Mouse (Mus musculus): ENCODE results near the gene Xrcc5.

Xrcc5 gene

DNA sequence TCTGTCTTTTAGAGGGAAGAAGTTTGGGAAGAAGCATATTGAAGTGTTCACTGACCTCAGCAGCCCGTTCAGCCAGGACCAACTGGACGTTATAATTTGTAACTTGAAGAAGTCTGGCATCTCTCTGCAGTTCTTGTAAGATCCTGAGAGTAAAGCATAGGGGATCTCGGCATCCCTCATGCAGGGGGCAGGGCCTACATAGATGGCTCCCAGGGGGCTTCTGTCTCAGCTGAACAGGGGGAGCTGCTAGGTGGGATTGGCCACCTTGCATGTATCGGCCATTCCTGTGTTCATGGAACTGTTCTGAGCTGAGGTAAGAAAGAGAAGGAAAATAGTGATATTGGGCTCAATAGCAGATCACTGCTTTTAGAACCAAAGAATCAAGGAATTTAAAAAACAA lies 8.2 kb downstream of the Xrcc5 start:
- no peak for DNase-seq (ENCODE audit: low read depth, low spot score)

GRCm38 (mm10) chr1:72316409-72316808 lies 9.2 kb downstream of the Xrcc5 start:
- no peak for DNase-seq (ENCODE audit: low read depth, low spot score)

DNA sequence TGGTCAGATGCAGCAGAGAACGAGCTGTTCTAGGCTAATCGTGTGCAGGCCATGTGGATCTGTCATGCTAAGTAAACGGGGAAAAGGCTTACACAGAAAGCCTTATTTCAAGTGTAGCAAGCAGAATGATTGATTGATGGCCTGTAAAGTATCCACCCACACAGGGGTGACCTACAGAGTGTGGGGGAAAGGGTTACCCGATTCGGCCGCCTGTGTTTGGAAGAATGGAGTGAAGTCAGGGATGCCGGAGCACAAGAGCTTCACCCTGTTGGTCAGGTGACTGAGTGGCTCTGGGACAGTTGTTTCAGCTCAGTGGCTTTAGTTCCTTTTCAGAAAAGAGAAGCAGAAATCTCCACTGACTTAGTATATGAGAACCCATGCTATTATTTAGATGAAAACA lies 9.7 kb downstream of the Xrcc5 start:
- DNase-seq (ENCODE audit: low read depth, low spot score): no peak

DNA sequence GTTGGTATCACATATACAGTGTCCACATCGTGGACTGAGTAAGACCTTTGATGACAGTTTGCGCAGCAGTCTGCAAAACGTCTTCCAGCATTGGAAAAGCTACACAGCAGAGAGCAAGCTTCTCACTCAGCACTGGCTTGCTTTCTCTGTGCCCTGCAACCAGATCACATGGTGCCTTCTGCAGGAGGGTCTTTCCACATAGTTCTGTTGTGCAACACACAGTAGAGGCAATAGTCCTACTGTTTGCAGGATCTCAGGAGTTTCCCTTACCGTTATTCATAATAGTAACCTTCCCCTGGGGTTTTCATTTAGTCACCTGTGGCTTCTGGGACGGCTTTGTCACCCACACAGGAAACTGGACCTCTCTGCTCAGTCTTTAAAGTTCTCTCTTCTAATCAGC lies 13.5 kb downstream of the Xrcc5 start:
- DNase-seq (ENCODE audit: low read depth, low spot score): no peak

DNA sequence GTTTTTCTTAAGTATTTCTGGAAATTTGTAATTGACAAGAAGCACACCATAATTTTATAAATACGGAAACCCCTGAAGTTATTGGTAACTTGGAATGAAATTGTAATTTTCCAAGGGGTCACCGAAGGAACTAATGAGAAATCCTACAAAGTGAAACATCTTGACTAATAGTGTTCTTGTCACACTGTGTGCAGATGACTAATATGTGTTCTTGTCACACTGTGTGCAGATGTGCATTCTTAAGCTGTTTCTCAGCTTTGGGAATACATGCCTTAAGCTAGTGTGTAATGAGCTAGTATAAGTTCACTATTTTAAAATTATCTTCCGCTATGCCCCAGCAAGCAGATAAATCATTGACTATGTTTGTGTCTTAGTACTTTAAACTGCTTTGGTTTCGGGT lies 16.0 kb downstream of the Xrcc5 start:
- no peak for DNase-seq (ENCODE audit: low read depth, low spot score)

GRCm38 (mm10) chr1:72326162-72326821 lies 19.1 kb downstream of the Xrcc5 start:
- DNase-seq (ENCODE audit: low read depth, low spot score): no peak

DNA sequence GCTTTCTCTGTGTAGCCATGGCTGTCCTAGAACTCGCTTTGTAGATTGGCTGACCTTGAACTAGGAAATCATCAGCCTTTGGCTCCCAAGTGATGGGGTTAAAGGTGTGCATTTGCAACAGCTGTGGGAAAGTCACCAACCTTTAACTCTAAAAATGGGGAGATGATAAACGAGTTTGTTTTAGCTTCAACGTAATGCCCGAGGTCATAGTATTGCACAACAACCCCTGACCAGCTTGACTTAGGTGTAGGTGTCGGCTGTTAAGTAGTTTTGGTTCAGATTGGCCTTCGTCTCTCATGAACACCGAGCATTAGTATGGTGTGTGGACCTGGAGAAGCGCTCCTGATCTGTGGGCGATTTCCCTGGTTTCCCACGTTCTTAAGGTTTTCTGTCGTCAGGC lies 27.6 kb downstream of the Xrcc5 start:
- DNase-seq (ENCODE audit: low read depth, low spot score): no peak

- no peak for DNase-seq (ENCODE audit: low read depth, low spot score)
Measured at GRCm38 (mm10) chr1:72336780-72337179, 29.6 kb downstream of the Xrcc5 start.

GRCm38 (mm10) chr1:72338341-72338740 lies 31.1 kb downstream of the Xrcc5 start:
- DNase-seq (ENCODE audit: low read depth, low spot score): no peak

GRCm38 (mm10) chr1:72347873-72348272 lies 40.7 kb downstream of the Xrcc5 start:
- DNase-seq (ENCODE audit: low read depth, low spot score): no peak

DNA sequence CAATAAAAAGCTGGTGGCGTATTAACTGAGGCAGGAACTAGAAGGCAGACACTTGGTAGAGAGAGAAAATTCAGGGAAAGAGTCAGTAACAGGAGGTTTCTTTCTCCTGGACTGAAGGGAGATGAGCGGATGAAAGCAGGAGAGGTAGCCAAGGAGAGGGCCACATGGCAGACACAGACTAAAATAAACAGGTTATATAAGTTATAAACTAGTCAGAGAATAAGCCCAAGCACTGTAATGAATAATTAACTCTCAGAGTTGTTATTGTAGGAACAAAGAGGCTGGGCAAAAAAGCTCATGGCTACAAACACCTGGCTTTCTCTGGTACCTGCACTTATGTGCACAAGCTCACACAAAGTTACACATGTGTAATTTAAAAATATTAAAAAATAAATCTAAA lies 47.6 kb downstream of the Xrcc5 start:
- no peak for DNase-seq (ENCODE audit: low read depth, low spot score)

GRCm38 (mm10) chr1:72358216-72358615 lies 51.0 kb downstream of the Xrcc5 start:
- no peak for DNase-seq (ENCODE audit: low read depth, low spot score)

GRCm38 (mm10) chr1:72359462-72359861 lies 52.2 kb downstream of the Xrcc5 start:
- DNase-seq (ENCODE audit: low read depth, low spot score): no peak

- no peak for DNase-seq (ENCODE audit: low read depth, low spot score)
Measured at GRCm38 (mm10) chr1:72360809-72361208, 53.6 kb downstream of the Xrcc5 start.

GRCm38 (mm10) chr1:72364661-72365060 lies 57.4 kb downstream of the Xrcc5 start:
- no peak for DNase-seq (ENCODE audit: low read depth, low spot score)

DNA sequence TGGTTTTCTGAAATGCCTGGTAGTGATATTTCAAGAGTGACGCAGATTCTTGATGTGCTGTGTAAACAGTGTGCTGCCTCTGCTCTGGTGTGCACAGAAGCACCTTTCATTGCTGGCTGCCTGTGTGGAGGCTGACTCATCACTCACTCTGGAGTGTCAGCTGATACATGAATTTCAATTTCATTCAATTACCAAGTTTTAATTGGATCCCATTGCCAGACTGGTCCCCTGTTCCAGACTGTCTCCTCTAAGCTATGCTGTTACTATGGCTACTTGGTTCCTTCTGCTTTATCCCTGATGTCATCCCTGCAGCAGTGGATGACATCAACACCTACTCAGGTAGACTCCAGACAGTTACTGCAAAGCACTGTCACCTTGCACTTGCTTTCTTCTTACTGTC lies 65.3 kb downstream of the Xrcc5 start:
- no peak for DNase-seq (ENCODE audit: low read depth, low spot score)

DNA sequence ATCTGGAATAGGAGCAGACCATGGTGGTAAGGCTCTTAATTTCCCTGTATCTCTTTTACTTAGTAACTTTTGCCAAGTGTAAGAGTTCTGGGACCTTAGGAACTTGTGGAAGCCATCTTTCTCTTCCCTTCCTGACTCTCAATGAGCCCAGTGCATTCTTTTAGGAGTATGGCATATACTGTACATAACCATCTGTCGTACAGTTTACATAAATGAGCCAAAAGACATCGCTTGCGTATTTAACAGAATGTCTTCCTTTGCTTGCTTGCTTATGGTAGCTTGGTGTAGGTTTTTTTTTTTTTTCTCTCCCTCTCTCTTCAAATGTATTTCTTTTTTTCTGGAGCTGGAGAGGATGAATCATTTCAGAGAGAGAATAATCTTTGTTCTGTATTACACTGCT lies 65.7 kb downstream of the Xrcc5 start:
- DNase-seq (ENCODE audit: low read depth, low spot score): no peak

DNA sequence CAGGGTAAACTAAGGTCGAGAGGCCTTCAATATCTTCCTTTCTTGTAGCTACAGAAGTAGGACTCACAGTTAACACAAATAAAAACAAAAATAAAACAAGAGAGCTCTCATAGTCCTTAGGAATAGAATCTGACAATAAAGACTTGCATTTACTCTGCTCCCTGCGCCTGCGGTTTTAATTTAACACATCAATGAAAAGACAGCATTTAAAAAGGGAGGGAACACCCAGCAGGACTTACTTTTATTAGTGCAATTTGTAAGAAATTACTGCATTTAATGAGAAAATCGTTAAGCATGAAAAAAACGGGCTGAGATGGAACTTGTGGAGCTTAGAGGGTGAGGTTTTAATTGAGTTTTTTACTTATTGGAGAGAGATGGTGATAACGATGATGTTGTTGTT lies 66.4 kb downstream of the Xrcc5 start:
- DNase-seq (ENCODE audit: low read depth, low spot score): no peak

- DNase-seq (ENCODE audit: low read depth, low spot score): no peak
Measured at GRCm38 (mm10) chr1:72374049-72374448, 66.8 kb downstream of the Xrcc5 start.

GRCm38 (mm10) chr1:72378151-72378550 lies 70.9 kb downstream of the Xrcc5 start:
- DNase-seq (ENCODE audit: low read depth, low spot score): no peak

DNA sequence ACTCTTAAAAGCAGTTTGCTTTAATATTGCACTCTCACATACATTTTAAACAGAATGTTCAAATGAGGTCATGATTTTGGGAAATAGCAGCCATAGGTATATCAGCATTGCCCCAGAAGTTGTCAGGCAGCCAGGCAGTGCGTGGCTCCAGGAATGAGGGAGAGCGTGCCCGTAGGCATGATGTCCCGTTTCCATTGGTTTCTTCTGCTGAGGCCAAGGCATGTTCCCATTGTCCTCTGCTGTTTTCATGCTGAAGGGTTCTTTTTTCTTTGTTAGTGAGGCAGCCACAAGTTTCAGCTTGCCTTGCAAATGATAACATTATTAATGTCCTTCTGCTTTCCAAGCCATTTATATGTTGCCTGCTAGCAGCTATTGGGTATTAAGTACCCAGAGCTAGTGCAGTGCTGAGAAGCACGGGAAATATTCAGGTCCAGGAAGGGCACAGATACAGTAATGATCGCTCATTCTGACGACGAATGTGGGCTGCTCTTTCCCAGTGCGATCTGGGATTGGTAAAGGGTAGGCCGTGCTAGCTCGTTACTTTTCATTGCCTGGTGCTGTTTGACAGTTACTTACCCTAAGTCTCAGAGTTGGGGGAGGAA lies 72.6 kb downstream of the Xrcc5 start:
- DNase-seq (ENCODE audit: low read depth, low spot score): no peak

DNA sequence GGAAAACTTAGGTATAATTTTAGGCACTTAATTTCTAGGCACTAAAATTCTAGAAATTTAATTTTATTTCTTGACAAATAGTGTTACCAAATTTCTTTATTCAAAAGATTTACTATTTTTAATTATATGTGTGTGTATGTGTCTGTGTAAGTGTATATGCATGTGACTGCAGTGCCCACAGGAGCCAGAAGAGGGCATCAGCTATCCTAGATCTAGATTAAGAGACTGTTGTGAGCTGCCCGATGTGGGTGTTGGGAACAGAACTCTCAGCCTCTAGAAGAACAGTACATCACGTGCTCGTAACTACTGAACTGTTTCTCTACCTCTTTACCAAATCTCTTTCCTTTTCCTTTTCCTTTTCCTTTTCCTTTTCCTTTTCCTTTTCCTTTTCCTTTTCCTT lies 73.3 kb downstream of the Xrcc5 start:
- DNase-seq (ENCODE audit: low read depth, low spot score): no peak

DNA sequence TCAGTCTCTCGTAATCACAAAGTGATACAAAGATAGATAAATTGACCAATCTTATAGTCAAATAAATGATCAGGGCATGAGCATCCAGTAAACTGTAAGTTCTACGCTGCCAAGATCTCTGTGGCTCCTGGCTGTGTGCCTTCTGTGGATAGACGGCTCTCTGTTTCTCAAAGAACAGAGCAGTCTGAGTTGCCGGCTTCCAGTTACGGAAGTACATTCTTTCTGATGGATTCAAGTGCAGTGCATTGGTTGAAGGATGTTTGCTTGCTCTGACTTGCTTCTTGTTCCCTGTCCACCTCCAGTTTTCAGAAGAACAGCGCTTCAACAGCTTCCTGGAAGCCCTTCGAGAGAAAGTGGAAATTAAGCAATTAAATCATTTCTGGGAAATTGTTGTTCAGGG lies 75.8 kb downstream of the Xrcc5 start:
- no peak for DNase-seq (ENCODE audit: low read depth, low spot score)

- no peak for DNase-seq (ENCODE audit: low read depth, low spot score)
Measured at GRCm38 (mm10) chr1:72383651-72384050, 76.4 kb downstream of the Xrcc5 start.

All from CD4-positive helper T cell, adult 2 months (primary cell).